Mouse (Mus musculus) MEL (cell line): ENCODE measurements around the gene Lrfn1. TPM values are rescaled to one million over a fixed set of nuclear protein-coding genes. Genes with fewer than 3 reads are reported as not detected.

Experiments
- DNase-seq: peaks from one replicate; pipeline ENCODE4 v3.0.0; 2011; ENCODE audit warnings: low read depth, low spot score
- H3K27ac ChIP-seq: 2 replicates; pipeline ENCODE4 v1.5.1; 2012; ENCODE audit warnings: low read depth, mild to moderate bottlenecking, control low read depth, low read length, moderate library complexity; ENCODE audit not compliant: control insufficient read depth
- H3K27me3 ChIP-seq, 2 experiments: fragments of 150-350 bp in 1 of 2; sonication (generic) in 1 of 2; 2 replicates each; pipeline ENCODE4 v1.6.1; 2012; ENCODE audit warnings: low read length in 2 of 2, mild to moderate bottlenecking in 2 of 2, improper control_type of control experiment in 1 of 2, moderate library complexity in 1 of 2; ENCODE audit not compliant: insufficient read depth in 2 of 2, control insufficient read depth in 1 of 2
- H3K36me3 ChIP-seq, 2 experiments: 2 replicates each; pipeline ENCODE4 v1.6.1; 2012 to 2014; ENCODE audit warnings: low read length in 2 of 2, improper control_type of control experiment in 1 of 2, inconsistent platforms in 1 of 2, mild to moderate bottlenecking in 1 of 2; ENCODE audit not compliant: insufficient read depth in 2 of 2, control insufficient read depth in 1 of 2
- H3K4me1 ChIP-seq, 2 experiments: fragments of 150-350 bp in 1 of 2; sonication (generic) in 1 of 2; 2 replicates each; pipeline ENCODE4 v1.6.1; 2012; ENCODE audit warnings: low read length in 2 of 2, improper control_type of control experiment in 1 of 2, mild to moderate bottlenecking in 1 of 2; ENCODE audit not compliant: insufficient read depth in 2 of 2, control insufficient read depth in 1 of 2
- H3K4me3 ChIP-seq, 2 experiments: fragments of 150-350 bp in 1 of 2; sonication (generic) in 1 of 2; 2 replicates each; pipeline ENCODE4 v1.5.1; 2012; ENCODE audit warnings: low read depth in 2 of 2, low read length in 2 of 2, mild to moderate bottlenecking in 2 of 2, moderate library complexity in 2 of 2, control low read depth in 1 of 2, improper control_type of control experiment in 1 of 2; ENCODE audit not compliant: control insufficient read depth in 1 of 2, insufficient read depth in 1 of 2
- H3K79me2 ChIP-seq: 2 replicates; pipeline ENCODE4 v1.6.1; 2012; ENCODE audit warnings: mild to moderate bottlenecking, low read length, moderate library complexity; ENCODE audit not compliant: control insufficient read depth, poor library complexity, insufficient read depth
- H3K9ac ChIP-seq: 2 replicates; pipeline ENCODE4 v1.6.1; 2012; ENCODE audit warnings: low read depth, mild to moderate bottlenecking, control low read depth, low read length, moderate library complexity; ENCODE audit not compliant: control insufficient read depth, poor library complexity, severe bottlenecking
- H3K9me3 ChIP-seq: fragments of 150-350 bp; sonication (generic); replicated peaks from 2 replicates; pipeline ENCODE4 v1.6.1; 2012; ENCODE audit warnings: mild to moderate bottlenecking, low read length, improper control_type of control experiment, moderate library complexity; ENCODE audit not compliant: insufficient read depth
- CHD1 ChIP-seq: IDR thresholded peaks from 2 replicates; pipeline ENCODE4 v1.6.1; 2012; ENCODE audit warnings: low read depth, mild to moderate bottlenecking, inconsistent platforms, low read length, improper control_type of control experiment
- CHD2 ChIP-seq: IDR thresholded peaks from 2 replicates; pipeline ENCODE4 v1.6.1; 2011; ENCODE audit warnings: low read length, improper control_type of control experiment
- CTCF ChIP-seq, 3 experiments: IDR thresholded peaks in 2 of 3; conservative IDR thresholded peaks in 1 of 3; 2 replicates each; pipeline ENCODE4 v1.5.1; 2011 to 2012; ENCODE audit warnings: low read length in 3 of 3, low read depth in 2 of 3, mild to moderate bottlenecking in 2 of 3, improper control_type of control experiment in 1 of 3, inconsistent platforms in 1 of 3, mixed read lengths in 1 of 3, moderate library complexity in 1 of 3; ENCODE audit not compliant: control insufficient read depth in 1 of 3, insufficient read depth in 1 of 3, poor library complexity in 1 of 3, severe bottlenecking in 1 of 3
- ELF1 ChIP-seq: IDR thresholded peaks from 2 replicates; pipeline ENCODE4 v1.6.1; 2014; ENCODE audit warnings: low read depth, mild to moderate bottlenecking, inconsistent platforms, low read length, improper control_type of control experiment, moderate library complexity
- EP300 ChIP-seq, 2 experiments: IDR thresholded peaks; 2 replicates each; pipeline ENCODE4 v1.6.1; 2011; ENCODE audit warnings: improper control_type of control experiment in 2 of 2, low read length in 2 of 2, low read depth in 1 of 2, mild to moderate bottlenecking in 1 of 2
- GATA1 ChIP-seq: IDR thresholded peaks from 2 replicates; pipeline ENCODE4 v1.6.1; 2011; ENCODE audit warnings: low read depth, low read length, improper control_type of control experiment
- HCFC1 ChIP-seq: IDR thresholded peaks from 2 replicates; pipeline ENCODE4 v1.6.1; 2012; ENCODE audit warnings: low read depth, mild to moderate bottlenecking, inconsistent platforms, low read length, improper control_type of control experiment, moderate library complexity
- JUND ChIP-seq: IDR thresholded peaks from 2 replicates; pipeline ENCODE4 v1.6.1; 2011; ENCODE audit warnings: low read depth, mild to moderate bottlenecking, improper control_type of control experiment, low read length
- KAT2A ChIP-seq: conservative IDR thresholded peaks from 2 replicates; pipeline ENCODE4 v1.6.1; 2012; ENCODE audit warnings: low read depth, low read length, improper control_type of control experiment, inconsistent platforms
- MAX ChIP-seq: IDR thresholded peaks from 2 replicates; pipeline ENCODE4 v1.6.1; 2011; ENCODE audit warnings: low read length, improper control_type of control experiment
- MXI1 ChIP-seq: IDR thresholded peaks from 2 replicates; pipeline ENCODE4 v1.6.1; 2011; ENCODE audit warnings: mild to moderate bottlenecking, low read depth, low read length, improper control_type of control experiment
- MYC ChIP-seq: IDR thresholded peaks from 2 replicates; pipeline ENCODE4 v1.6.1; 2011; ENCODE audit warnings: low read depth, mild to moderate bottlenecking, low read length, improper control_type of control experiment, moderate library complexity
- NRF1 ChIP-seq: IDR thresholded peaks from 2 replicates; pipeline ENCODE4 v1.6.1; 2014; ENCODE audit warnings: low read depth, mild to moderate bottlenecking, inconsistent platforms, low read length, improper control_type of control experiment, moderate library complexity; ENCODE audit not compliant: poor library complexity, insufficient read depth, severe bottlenecking
- POLR2A ChIP-seq, 2 experiments: IDR thresholded peaks; 2 replicates each; pipeline ENCODE4 v1.6.1; 2011 to 2012; ENCODE audit warnings: low read length in 2 of 2, mild to moderate bottlenecking in 2 of 2, control low read depth in 1 of 2, improper control_type of control experiment in 1 of 2, low read depth in 1 of 2, moderate library complexity in 1 of 2; ENCODE audit not compliant: control insufficient read depth in 1 of 2, insufficient read depth in 1 of 2, poor library complexity in 1 of 2
- POLR2AphosphoS2 ChIP-seq: IDR thresholded peaks from 2 replicates; pipeline ENCODE4 v1.6.1; 2011; ENCODE audit warnings: low read length, improper control_type of control experiment
- POLR2AphosphoS5 ChIP-seq: IDR thresholded peaks from 2 replicates; pipeline ENCODE4 v1.6.1; 2012; ENCODE audit warnings: low read depth, borderline replicate concordance, mild to moderate bottlenecking, inconsistent platforms, low read length, moderate library complexity, mixed read lengths
- RAD21 ChIP-seq: IDR thresholded peaks from 2 replicates; pipeline ENCODE4 v1.6.1; 2011; ENCODE audit warnings: mild to moderate bottlenecking, low read depth, low read length, improper control_type of control experiment
- RCOR1 ChIP-seq: IDR thresholded peaks from 2 replicates; pipeline ENCODE4 v1.6.1; 2012; ENCODE audit warnings: low read depth, mild to moderate bottlenecking, inconsistent platforms, low read length, improper control_type of control experiment
- SIN3A ChIP-seq: IDR thresholded peaks from 2 replicates; pipeline ENCODE4 v1.6.1; 2012; ENCODE audit warnings: low read length, improper control_type of control experiment, inconsistent platforms
- SMC3 ChIP-seq: IDR thresholded peaks from 2 replicates; pipeline ENCODE4 v1.6.1; 2011; ENCODE audit warnings: low read depth, low read length, improper control_type of control experiment
- TAL1 ChIP-seq: IDR thresholded peaks from 2 replicates; pipeline ENCODE4 v1.6.1; 2012; ENCODE audit warnings: mild to moderate bottlenecking, inconsistent platforms, low read length, moderate library complexity, mixed read lengths
- UBTF ChIP-seq: IDR thresholded peaks from 2 replicates; pipeline ENCODE4 v1.6.1; 2012; ENCODE audit warnings: low read depth, mild to moderate bottlenecking, inconsistent platforms, low read length, improper control_type of control experiment, moderate library complexity, borderline replicate concordance; ENCODE audit not compliant: insufficient read depth
- USF1 ChIP-seq: IDR thresholded peaks from 2 replicates; pipeline ENCODE4 v1.6.1; 2014; ENCODE audit warnings: low read depth, mild to moderate bottlenecking, inconsistent platforms, low read length, improper control_type of control experiment, moderate library complexity
- ZC3H11A ChIP-seq: IDR thresholded peaks from 2 replicates; pipeline ENCODE4 v1.6.1; 2012; ENCODE audit warnings: low read depth, mild to moderate bottlenecking, inconsistent platforms, low read length, improper control_type of control experiment
- polyA plus RNA-seq, 2 experiments: library from polyadenylated mRNA; stranded (reverse) in 1 of 2; unstranded in 1 of 2; fragments of >175 nt in 1 of 2; fragments of >200 nt in 1 of 2; gene quantifications; 2 replicates each; pipeline versions ENCODE4 v1.2.1 to v1.2.4; 2012; ENCODE audit warnings: low replicate concordance in 2 of 2, low read depth in 1 of 2; ENCODE audit not compliant: insufficient read length in 2 of 2, insufficient read depth in 1 of 2, missing spikeins in 1 of 2
- total RNA-seq: library from RNA; depleted of rRNA; stranded (reverse); fragments of 300-350 nt; gene quantifications from 2 replicates; pipeline ENCODE4 v1.2.3, GENCODE M21; 2012

Gene Lrfn1
- total and polyA plus RNA-seq, 3 experiments = 1.9 to 5.8 TPM; not detected in 1

DNA sequence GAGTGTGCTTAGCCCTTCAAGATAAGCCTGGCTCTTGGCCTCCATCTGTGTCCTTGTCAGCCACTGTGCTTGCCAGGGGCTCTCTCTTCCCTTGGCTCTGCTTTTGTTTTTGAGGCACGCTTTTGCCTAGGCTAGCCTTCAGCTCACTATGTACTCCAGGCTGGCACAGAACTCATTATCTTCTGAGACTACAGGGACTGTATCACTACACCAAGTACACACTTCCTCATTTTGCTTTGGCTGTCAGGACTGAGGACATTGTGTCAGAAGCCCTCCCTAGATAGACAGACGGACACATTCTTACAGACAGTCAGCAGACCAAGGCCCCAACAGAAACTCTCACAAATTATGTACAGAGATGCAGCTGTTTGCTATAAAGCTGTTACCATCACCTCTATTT lies 11.0 kb downstream of the Lrfn1 start:
- H3K4me3 ChIP-seq = no peak overlapping the region
- H3K79me2 ChIP-seq = no peaks in the 10 kb centered on the region
- no peaks in the 10 kb centered on the region for H3K27me3 ChIP-seq
- no peak overlapping the region for H3K9ac ChIP-seq
- DNase-seq = peak; percentile 74
- H3K9me3 ChIP-seq = no peaks in the 10 kb centered on the region
- TF ChIP-seq EP300 (IDR thresholded peaks at IDR 0.05; ENCODE audit: low read depth in 1 of 2, low read length in 2 of 2) = peak; percentile 13 to 67; a peak in 3 of 4 replicates
- no peak for TF ChIP-seq POLR2AphosphoS5
- TF ChIP-seq ELF1 = 0 out of 2 replicates have a peak, but pooled peaks have one; percentile 37
- peak; percentile 60 for TF ChIP-seq GATA1
- 0 out of 2 replicates have a peak, but pooled peaks have one; percentile 33 for TF ChIP-seq RCOR1
- no peak for TF ChIP-seq CTCF (IDR thresholded peaks at IDR 0.05 in 2 of 3, conservative IDR thresholded peaks at IDR 0.05 in 1 of 3; ENCODE audit: control insufficient read depth in 1 of 3, insufficient read depth in 1 of 3, low read depth in 2 of 3, low read length in 3 of 3, poor library complexity in 1 of 3, severe bottlenecking in 1 of 3)
- TF ChIP-seq HCFC1 = 0 out of 2 replicates have a peak, but pooled peaks have one; percentile 29
- no peak for TF ChIP-seq KAT2A
- 0 out of 2 replicates have a peak, but pooled peaks have one; percentile 29 for TF ChIP-seq MYC
- TF ChIP-seq POLR2A (IDR thresholded peaks at IDR 0.05; ENCODE audit: control insufficient read depth in 1 of 2, insufficient read depth in 1 of 2, low read depth in 1 of 2, low read length in 2 of 2, poor library complexity in 1 of 2) = no peak
- 0 out of 2 replicates have a peak, but pooled peaks have one; percentile 34 for TF ChIP-seq SIN3A
- H3K27ac ChIP-seq = no peak overlapping the region; the same call in 1 of the 2 replicates
- H3K36me3 ChIP-seq = no peaks in the 10 kb centered on the region; a peak in 1 of 4 replicates
- peaks cover 0 to 6% of the 10 kb centered on the region in 2 experiments; a peak in 2 of 4 replicates for H3K4me1 ChIP-seq

DNA sequence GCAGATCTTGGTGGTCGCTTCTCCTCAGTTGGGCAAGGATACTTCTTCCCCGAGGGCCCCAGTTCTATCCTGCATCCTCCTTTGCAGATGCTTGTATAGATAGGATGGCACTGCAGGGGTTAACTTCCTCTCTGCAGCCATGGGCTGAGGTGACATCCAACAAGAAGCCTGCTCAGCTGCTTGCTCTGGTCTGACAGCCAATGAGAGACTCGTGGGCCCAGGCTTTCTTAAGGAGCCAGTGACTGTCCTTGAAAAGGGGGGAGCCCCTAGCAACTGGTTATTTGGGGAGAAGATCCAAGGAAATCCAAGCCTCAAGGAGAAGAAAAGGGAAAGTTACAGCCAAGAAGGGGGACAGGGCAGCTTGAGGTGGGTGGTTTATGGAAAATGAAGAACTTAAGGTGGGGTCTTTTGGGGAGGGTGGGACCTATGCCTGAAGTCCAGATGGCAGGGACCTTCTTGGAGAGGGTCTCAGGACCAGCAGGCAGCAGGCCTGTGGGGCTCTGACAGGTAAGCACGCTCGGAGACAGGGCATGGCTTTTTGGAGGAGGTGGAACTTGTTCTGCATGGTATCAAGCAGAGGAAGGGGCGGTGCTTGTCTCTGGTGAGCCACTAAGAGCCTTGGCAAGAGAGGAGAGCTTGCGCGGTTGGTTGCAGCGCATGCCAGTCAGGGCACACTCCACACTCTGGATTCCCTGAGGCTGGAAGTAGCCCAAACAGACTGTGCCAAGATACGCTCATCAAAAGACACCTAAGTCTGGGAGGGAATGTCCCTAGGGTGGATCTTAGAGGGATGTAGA lies 12.8 kb downstream of the Lrfn1 start:
- Histone ChIP-seq H3K9ac (no peak overlapping the region), H3K27me3 (no peaks in the 10 kb centered on the region), H3K4me1 (peaks cover 0 to 6% of the 10 kb centered on the region in 2 experiments; a peak in 2 of 4 replicates), H3K9me3 (no peaks in the 10 kb centered on the region), H3K36me3 (no peaks in the 10 kb centered on the region; a peak in 1 of 4 replicates), H3K4me3 (peak overlapping the region in 1 of 2 experiments; percentile 35; a peak in 1 of 4 replicates), H3K79me2 (no peaks in the 10 kb centered on the region), H3K27ac (no peak overlapping the region)
- no peak for TF ChIP-seq TAL1
- TF ChIP-seq POLR2AphosphoS2 = no peak
- TF ChIP-seq JUND = no peak
- TF ChIP-seq POLR2A (IDR thresholded peaks at IDR 0.05; ENCODE audit: control insufficient read depth in 1 of 2, insufficient read depth in 1 of 2, low read depth in 1 of 2, low read length in 2 of 2, poor library complexity in 1 of 2) = peak in 1 of 2 experiments; percentile 31; a peak in 1 of 4 replicates
- TF ChIP-seq UBTF = no peak
- TF ChIP-seq USF1 = no peak
- TF ChIP-seq MXI1 = 0 out of 2 replicates have a peak, but pooled peaks have one; percentile 35
- no peak for TF ChIP-seq RAD21
- no peak for TF ChIP-seq MAX
- TF ChIP-seq CHD1 = no peak
- no peak for TF ChIP-seq ZC3H11A
- TF ChIP-seq CHD2 = no peak
- no peak for TF ChIP-seq SMC3
- no peak for TF ChIP-seq MYC
- TF ChIP-seq NRF1 = no peak
- DNase-seq = peak; percentile 71
